Mouse (Mus musculus) cerebellum, adult 2 months (tissue): ENCODE results near the gene Il17c. TPM values are rescaled to one million over a fixed set of nuclear protein-coding genes. Genes with fewer than 3 reads are reported as not detected.

Experiments
- DNase-seq, 2 experiments: peaks; one replicate each; pipeline ENCODE4 v3.0.0; 2021
- H3K27ac ChIP-seq: fragments of 200-500 bp; 2 replicates; pipeline ENCODE4 v1.5.1; 2012; ENCODE audit warnings: low read length, control low read depth, inconsistent platforms; ENCODE audit not compliant: insufficient read depth
- H3K27me3 ChIP-seq: fragments of 200-500 bp; 2 replicates; pipeline ENCODE4 v1.6.1; 2012; ENCODE audit warnings: inconsistent platforms, mild to moderate bottlenecking, low read length, moderate library complexity; ENCODE audit not compliant: control insufficient read depth, insufficient read depth
- H3K4me1 ChIP-seq: fragments of 200-500 bp; 2 replicates; pipeline ENCODE4 v1.6.1; 2011; ENCODE audit warnings: low read length; ENCODE audit not compliant: control insufficient read depth, insufficient read depth
- H3K4me3 ChIP-seq: fragments of 200-500 bp; replicated peaks from 2 replicates; pipeline ENCODE3; 2011; ENCODE audit warnings: mild to moderate bottlenecking, low read depth, low read length, control low read depth; ENCODE audit not compliant: insufficient read depth
- CTCF ChIP-seq: fragments of 200-500 bp; IDR thresholded peaks from 2 replicates; pipeline ENCODE4 v1.5.1; 2011; ENCODE audit warnings: low read depth, mild to moderate bottlenecking, control low read depth, low read length, moderate library complexity, borderline replicate concordance; ENCODE audit not compliant: insufficient read depth
- POLR2A ChIP-seq: fragments of 200-500 bp; IDR thresholded peaks from 2 replicates; pipeline ENCODE4 v1.6.1; 2011; ENCODE audit warnings: low read length, control low read depth, borderline replicate concordance; ENCODE audit not compliant: insufficient read depth
- WGBS: fragments of 180-500 bp; shearing (Covaris S2); methylation state at CpG from one replicate; pipeline ENCODE4 v1.1.7; 2018; 5-methylcytosine and 5-hydroxymethylcytosine counted together
- polyA plus RNA-seq: library from polyadenylated mRNA; depleted of rRNA; stranded (reverse); fragments of >200 nt; gene quantifications from 2 replicates; pipeline ENCODE4 v1.2.3, GENCODE M21; 2012; rRNA removed

The Il17c gene
- polyA plus RNA-seq = 0.27 and 0.49 TPM in 2 replicates

DNA sequence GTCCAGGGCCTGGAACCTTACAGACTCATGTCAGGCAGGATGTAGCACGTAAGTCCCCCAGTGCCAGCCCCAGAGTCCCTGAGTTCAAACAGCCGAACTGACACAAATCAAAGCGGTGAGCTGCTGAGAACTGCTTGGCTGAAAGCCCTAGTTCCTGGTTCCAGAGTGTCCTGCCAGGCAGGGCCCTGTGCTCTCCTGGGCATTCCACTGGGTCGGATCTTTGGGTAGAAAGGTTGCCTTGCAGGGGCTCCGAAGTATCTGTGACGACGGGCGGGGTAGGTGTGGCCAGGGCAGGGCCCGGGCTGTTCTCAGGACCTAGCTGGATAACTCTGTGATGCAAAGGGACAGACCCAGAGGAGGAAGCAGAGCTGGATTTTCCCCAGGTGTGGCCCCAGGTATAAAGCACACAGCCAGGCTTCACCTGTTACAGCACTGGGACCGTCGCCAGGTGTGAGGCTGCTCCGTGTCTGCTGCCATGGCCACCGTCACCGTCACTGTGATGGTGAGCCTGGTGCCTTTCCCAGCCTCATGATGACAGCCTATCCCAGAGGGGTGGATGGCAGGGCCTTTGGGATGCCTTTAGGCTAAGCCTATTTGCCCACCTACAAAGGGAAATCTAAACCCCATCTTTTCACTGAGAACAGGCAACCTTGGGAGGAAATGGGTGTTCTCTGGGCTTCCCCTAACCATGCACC lies at the start of gene Il17c:
TSS of gene Il17c (plus strand) at position 645 of the 695 bp plus-strand sequence.
- H3K4me1 ChIP-seq = peaks cover 12% of the 10 kb centered on the region
- no peak within 1 kb of the TSS for H3K4me3 ChIP-seq
- 59% methylated on average over 14 of the region's 14 CpGs for WGBS
- no peak within 1 kb of the TSS for H3K27ac ChIP-seq
- TF ChIP-seq CTCF = no peak
- no peak for TF ChIP-seq POLR2A
- H3K27me3 ChIP-seq = no peaks in the 10 kb centered on the region
- DNase-seq = no peak

DNA sequence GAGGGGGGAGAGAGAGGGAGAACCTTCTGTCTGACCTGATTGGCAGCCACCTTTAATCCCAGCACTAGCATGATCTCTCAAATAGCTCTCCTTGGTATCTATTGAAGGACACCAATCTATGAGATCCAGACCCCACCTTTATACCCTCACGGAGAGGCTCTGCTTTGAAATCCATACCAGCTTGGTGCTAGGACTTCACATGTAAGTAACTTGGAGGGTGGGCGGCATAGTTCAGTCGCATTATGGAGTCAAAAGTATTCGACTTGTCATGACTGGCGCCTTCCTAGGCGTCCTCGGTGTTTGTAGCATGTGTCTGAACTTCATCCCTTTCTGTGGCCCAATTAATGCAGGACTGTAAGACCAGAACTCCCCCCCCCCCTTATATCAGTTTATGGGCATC lies 46.5 kb upstream of the Il17c start:
- no peak for DNase-seq
- no peaks in the 10 kb centered on the region for H3K27me3 ChIP-seq
- H3K4me1 ChIP-seq = no peaks in the 10 kb centered on the region; the same call in 1 of the 2 replicates
- WGBS = 96% methylated on average over 7 of the region's 7 CpGs
- H3K4me3 ChIP-seq = no peak overlapping the region
- H3K27ac ChIP-seq = no peak overlapping the region
- no peak for TF ChIP-seq POLR2A
- no peak for TF ChIP-seq CTCF

DNA sequence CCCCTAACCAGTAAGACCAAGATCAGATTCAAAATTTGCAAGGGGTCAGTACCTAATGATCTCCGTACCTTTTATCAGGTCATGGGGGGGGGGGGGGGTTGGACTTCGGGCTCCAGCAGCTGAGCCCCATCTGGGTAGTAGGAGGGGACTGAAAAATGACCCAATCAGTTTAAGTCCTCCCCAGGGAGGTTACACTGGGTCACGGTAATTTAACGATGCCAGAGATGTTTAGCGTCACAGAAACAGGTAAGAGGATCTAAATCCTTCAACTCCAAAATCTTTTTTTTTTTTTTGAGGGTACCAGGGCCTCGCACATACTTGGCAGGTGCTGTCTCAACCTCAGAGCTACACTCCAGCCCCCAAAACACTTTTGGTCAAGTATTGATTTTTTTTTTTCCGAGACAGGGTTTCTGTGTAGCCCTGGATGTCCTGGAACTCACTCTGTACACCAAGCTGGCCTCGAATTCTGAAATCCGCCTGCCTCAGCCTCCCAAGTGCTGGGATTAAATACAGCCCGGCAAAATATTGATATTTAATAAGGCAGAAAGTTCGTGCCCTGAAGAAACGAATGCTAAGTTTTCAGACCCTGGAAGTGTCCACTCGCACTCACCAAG lies 46.0 kb upstream of the Il17c start:
- WGBS = 19% methylated on average over 13 of the region's 13 CpGs
- no peak for TF ChIP-seq POLR2A
- no peak for TF ChIP-seq CTCF
- Histone ChIP-seq H3K4me3 (peak overlapping the region; percentile 72), H3K27me3 (no peaks in the 10 kb centered on the region), H3K27ac (peak overlapping the region; percentile 26; the same call in 1 of the 2 replicates), H3K4me1 (peaks cover under 1% of the 10 kb centered on the region; the same call in 1 of the 2 replicates)
- no peak for DNase-seq

DNA sequence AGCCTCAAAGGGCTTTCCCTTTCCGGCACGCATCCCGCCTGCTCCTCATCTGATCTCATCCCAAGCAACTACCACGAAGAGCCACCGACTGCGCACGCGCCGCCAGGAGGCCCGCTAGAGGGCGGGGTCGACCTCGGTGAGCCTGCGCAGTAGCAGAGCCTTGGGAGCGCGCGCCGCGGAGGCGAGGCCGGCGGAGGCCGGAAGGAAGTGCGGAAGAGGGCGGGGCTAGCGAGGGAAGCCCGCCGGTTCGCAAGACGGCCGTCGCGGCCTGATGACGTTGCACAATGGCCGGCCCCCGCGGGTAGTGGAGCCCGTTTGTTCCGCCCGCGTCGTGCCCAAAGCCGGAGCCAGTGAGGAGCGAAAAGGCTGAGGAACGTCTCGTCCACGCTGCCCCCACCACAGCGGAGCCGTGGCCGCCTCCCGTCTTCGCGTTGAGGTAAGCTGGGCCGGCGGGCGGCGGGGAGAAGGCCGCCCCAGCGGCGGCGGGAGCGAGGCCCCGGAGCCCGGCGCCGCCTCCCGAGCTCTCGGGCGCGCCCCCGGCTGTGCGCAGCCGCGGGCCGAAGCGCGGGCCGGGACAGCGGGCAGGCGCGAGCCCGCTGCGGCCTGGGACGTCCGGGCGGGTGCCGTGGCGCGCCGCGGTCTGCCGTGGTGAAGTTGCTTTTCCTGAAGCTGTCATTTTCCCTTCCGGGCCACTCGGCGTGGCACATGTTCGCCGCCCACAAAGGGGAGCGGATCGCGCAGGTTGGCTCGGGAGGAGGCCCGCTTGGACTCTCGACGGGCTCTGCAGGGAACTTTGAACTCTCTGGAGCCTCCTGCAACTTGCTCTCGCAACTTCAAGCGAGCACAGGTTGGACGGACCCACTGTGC lies 45.2 kb upstream of the Il17c start, which contains the start of gene Zc3h18:
TSS of gene Zc3h18 (plus strand) at position 245 of the 867 bp plus-strand sequence.
- TF ChIP-seq POLR2A (peak; percentile 93), CTCF (no peak)
- peak; percentile 99 to 100 for DNase-seq
- WGBS = under 1% methylated on average over 107 of the region's 107 CpGs
- Histone ChIP-seq H3K27ac (peak within 1 kb of the TSS; percentile 72), H3K27me3 (no peaks in the 10 kb centered on the region), H3K4me3 (peak within 1 kb of the TSS; percentile 78), H3K4me1 (peaks cover 3% of the 10 kb centered on the region; the same call in 1 of the 2 replicates)

DNA sequence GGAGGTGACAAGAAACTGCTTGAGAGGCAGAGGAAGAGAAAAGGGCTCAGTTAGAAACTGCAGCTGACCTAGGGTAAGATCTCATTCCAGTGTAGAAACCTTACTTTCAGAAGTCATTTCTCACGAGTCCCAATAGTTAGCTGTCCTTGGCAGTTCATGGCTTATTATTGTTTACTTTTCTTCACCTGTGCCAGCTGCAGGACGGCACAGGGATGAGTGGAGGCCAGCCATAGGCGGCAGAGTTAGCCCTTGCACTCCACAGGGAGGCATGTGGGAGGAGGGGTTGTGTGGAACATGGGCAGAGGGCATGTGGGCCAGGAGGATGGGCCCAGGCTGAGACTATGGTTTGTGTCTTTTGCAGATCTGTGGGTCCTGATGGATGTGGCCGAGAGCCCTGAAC lies 38.8 kb upstream of the Il17c start:
- Histone ChIP-seq H3K27me3 (no peaks in the 10 kb centered on the region), H3K27ac (no peak overlapping the region), H3K4me1 (peaks cover 3% of the 10 kb centered on the region; the same call in 1 of the 2 replicates), H3K4me3 (no peak overlapping the region)
- no peak for DNase-seq
- WGBS = 66% methylated on average over 4 of the region's 4 CpGs
- no peak for TF ChIP-seq CTCF
- no peak for TF ChIP-seq POLR2A

DNA sequence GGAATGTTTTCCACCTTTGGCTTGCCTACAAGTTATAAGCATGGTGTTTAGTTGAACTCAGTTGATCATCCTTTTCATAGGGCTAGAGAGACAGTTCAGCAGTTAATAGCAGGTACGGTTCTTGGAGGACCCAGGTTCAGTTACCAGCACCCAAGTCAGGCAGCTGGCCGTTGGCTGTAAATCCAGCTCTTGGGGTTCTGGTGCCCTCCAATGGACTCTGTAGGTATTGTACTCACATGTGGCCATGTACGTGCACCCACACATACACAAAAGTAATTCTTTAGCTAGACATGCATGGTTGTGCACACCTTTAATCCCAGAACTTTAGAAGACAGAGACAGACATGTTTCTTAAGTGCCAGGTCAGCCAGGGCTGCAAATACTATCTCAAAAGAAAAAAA lies 32.5 kb upstream of the Il17c start:
- Histone ChIP-seq H3K4me1 (peaks cover 1% of the 10 kb centered on the region), H3K27ac (no peak overlapping the region), H3K27me3 (no peaks in the 10 kb centered on the region), H3K4me3 (no peak overlapping the region)
- WGBS = 79% methylated on average over 3 of the region's 3 CpGs
- no peak for TF ChIP-seq POLR2A
- no peak for DNase-seq

DNA sequence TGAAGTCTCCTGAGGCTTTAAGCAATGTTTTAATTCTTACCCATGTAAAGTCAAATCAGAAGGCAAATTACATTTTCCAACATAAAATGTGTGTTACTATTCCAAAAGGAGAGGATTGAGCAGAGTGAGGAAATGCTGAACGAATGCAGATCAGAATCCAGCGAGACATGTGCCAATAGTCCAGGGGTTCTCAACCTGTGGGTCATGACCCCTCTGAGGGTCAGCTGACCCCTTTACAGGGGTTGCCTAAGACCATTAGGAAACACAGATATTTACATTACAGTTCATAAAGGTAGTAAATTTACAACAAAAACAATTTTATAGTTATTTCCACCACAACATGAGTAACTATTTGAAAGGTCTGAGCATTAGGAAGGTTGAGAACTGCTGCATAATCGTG lies 31.1 kb upstream of the Il17c start:
- TF ChIP-seq CTCF = no peak
- TF ChIP-seq POLR2A = no peak
- Histone ChIP-seq H3K4me3 (no peak overlapping the region), H3K27me3 (no peaks in the 10 kb centered on the region), H3K4me1 (peaks cover 12% of the 10 kb centered on the region), H3K27ac (no peak overlapping the region)
- DNase-seq = no peak
- WGBS = 81% methylated on average over 3 of the region's 3 CpGs

DNA sequence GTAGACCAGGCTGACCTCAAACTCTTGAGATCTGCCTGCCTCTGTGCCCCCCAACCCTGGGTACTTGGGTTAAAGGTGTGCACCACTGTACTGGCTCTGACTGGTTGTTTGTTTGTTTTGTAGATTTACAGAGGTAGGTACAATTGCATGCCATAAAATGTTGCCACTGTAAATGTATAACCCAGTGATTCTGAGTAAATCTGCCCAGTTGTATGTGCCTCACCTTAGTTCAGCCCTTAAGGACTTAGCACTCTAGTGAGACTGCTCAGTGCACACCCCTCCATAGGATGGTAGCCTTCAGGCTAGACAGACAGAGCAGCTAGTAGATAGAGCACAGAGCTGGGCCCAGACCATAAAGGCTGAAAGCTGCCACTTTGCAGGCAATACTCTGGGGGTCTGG lies 28.1 kb upstream of the Il17c start:
- H3K4me1 ChIP-seq = peaks cover 18% of the 10 kb centered on the region
- no peak overlapping the region for H3K4me3 ChIP-seq
- no peak overlapping the region for H3K27ac ChIP-seq
- no peak for DNase-seq
- no peaks in the 10 kb centered on the region for H3K27me3 ChIP-seq
- TF ChIP-seq POLR2A (no peak), CTCF (no peak)
